Mouse (Mus musculus) embryonic facial prominence, embryonic 15.5 days (tissue): ENCODE results near the gene Mef2c. TPM values are rescaled to one million over a fixed set of nuclear protein-coding genes. Genes with fewer than 3 reads are reported as not detected.
A peak's percentile ranks its signal among the peaks of the same experiment; 100 is the strongest.

Source experiments
- ATAC-seq: fragments of 200-750 bp; cut with Nextera tagmentation; 2 replicates; pipeline ENCODE4 v1.8.0; 2017; ENCODE audit warnings: low read depth, moderate TSS enrichment; ENCODE audit not compliant: insufficient number of reproducible peaks, low FRiP score, low TSS enrichment
- H3K27ac ChIP-seq: fragments of 300-500 bp; sonication (generic); replicated peaks from 2 replicates; pipeline ENCODE4 v1.5.1; 2015; ENCODE audit warnings: mild to moderate bottlenecking, inconsistent platforms
- H3K27me3 ChIP-seq: fragments of 300-500 bp; sonication (generic); 2 replicates; pipeline ENCODE4 v1.6.1; 2015; ENCODE audit warnings: inconsistent platforms
- H3K36me3 ChIP-seq: fragments of 300-500 bp; sonication (generic); 2 replicates; pipeline ENCODE4 v1.6.1; 2015; ENCODE audit warnings: mild to moderate bottlenecking, inconsistent platforms
- H3K4me1 ChIP-seq: fragments of 300-500 bp; sonication (generic); 2 replicates; pipeline ENCODE4 v1.6.1; 2015; ENCODE audit warnings: inconsistent platforms
- H3K4me2 ChIP-seq: fragments of 300-500 bp; sonication (generic); replicated peaks from 2 replicates; pipeline ENCODE4 v1.6.1; 2015; ENCODE audit warnings: mild to moderate bottlenecking, inconsistent platforms
- H3K4me3 ChIP-seq: fragments of 300-500 bp; sonication (generic); replicated peaks from 2 replicates; pipeline ENCODE4 v1.5.1; 2015; ENCODE audit warnings: mild to moderate bottlenecking, inconsistent platforms
- H3K9ac ChIP-seq: fragments of 300-500 bp; sonication (generic); 2 replicates; pipeline ENCODE4 v1.6.1; 2015; ENCODE audit warnings: inconsistent platforms
- H3K9me3 ChIP-seq: fragments of 300-500 bp; sonication (generic); replicated peaks from 2 replicates; pipeline ENCODE4 v1.6.1; 2016; ENCODE audit warnings: inconsistent platforms
- WGBS: fragments of 180-500 bp; shearing (Covaris S2); methylation state at CpG from one replicate; pipeline ENCODE4 v1.1.7; 2015; 5-methylcytosine and 5-hydroxymethylcytosine counted together
- polyA plus RNA-seq: library from polyadenylated mRNA; unstranded; fragments of >200 nt; fragmentation: Nextera tagmentation; extraction: Ambion mirVana; gene quantifications from 2 replicates; pipeline ENCODE4 v1.2.1, GENCODE M21; 2015

Mef2c gene
- polyA plus RNA-seq, 1 experiment from 2014 or later, result 166 TPM

DNA sequence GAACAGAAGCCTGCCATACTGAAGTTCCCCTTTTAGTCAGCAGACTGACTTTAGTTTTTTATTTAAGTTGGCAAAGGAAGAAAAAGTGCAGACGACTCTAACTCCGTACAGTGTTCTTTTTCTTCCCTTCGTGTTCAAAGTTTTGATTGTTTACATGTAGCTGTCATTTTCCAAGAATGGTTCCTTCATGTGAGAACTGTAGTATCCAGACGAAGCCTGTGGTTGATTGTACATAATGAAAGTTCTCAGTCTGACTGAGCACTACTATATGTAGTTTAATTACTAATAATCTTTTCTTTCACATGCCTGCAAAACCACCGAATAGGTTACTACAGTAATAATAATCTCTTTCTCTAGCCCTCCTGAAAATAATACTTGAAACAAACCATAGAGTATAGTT, 68.6 kb downstream of the Mef2c start:
- ATAC-seq, result no peak
- Histone ChIP-seq H3K4me1 (peaks cover 18% of the 10 kb centered on the region), H3K4me3 (no peak overlapping the region), H3K36me3 (no peaks in the 10 kb centered on the region), H3K4me2 (peak overlapping the region; percentile 22; the same call in 1 of the 2 replicates), H3K9me3 (no peaks in the 10 kb centered on the region), H3K27me3 (no peaks in the 10 kb centered on the region), H3K27ac (peak overlapping the region; percentile 28; the same call in 1 of the 2 replicates), H3K9ac (no peak overlapping the region)
- WGBS, result 26% methylated on average over 5 of the region's 5 CpGs

GRCm38 (mm10) chr13:83573327-83573726, 69.5 kb downstream of the Mef2c start:
- no peak for ATAC-seq
- Histone ChIP-seq H3K9ac (no peak overlapping the region), H3K9me3 (no peaks in the 10 kb centered on the region), H3K27ac (no peak overlapping the region), H3K4me2 (no peak overlapping the region), H3K4me1 (peaks cover 18% of the 10 kb centered on the region), H3K4me3 (no peak overlapping the region), H3K27me3 (no peaks in the 10 kb centered on the region), H3K36me3 (no peaks in the 10 kb centered on the region)
- 63% methylated on average over 4 of the region's 4 CpGs for WGBS

DNA sequence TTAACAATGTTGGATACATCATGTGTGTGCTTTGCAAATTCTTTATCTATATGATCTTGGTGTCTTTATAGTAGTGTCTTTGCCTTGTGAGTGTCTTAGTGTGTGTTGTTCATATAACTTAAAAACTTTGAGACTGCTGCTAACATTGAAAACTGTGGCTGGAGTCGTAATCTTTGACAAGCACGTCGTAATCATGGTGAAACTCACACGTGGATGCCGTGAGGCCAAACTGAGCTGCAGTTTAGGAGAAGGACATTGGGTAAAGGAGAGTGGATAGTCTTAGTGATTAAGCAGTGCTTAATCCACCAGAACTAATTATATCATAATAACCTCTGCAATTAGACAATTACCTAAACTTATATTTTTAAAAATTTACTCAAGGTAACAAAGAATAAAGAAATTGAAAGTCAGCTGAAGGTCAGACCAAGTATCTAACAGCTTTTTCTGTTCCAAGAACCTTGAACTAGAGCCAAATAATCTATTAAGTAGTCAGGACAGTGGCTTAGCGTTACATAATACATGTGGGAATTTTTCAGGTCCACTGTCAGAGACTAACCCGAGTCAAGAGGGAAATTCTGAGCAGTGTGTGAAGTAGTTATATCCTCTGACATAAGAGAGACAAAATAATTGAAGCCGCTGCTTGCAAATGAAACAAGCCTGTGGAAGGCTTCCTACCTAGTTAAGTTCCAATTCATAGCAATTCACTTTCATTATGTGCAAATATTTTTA, 70.2 kb downstream of the Mef2c start:
- Histone ChIP-seq H3K4me1 (peaks cover 18% of the 10 kb centered on the region), H3K27me3 (no peaks in the 10 kb centered on the region), H3K4me2 (no peak overlapping the region), H3K4me3 (no peak overlapping the region), H3K36me3 (no peaks in the 10 kb centered on the region), H3K9me3 (no peaks in the 10 kb centered on the region), H3K27ac (no peak overlapping the region), H3K9ac (no peak overlapping the region)
- no peak for ATAC-seq
- 51% methylated on average over 8 of the region's 8 CpGs for WGBS

DNA sequence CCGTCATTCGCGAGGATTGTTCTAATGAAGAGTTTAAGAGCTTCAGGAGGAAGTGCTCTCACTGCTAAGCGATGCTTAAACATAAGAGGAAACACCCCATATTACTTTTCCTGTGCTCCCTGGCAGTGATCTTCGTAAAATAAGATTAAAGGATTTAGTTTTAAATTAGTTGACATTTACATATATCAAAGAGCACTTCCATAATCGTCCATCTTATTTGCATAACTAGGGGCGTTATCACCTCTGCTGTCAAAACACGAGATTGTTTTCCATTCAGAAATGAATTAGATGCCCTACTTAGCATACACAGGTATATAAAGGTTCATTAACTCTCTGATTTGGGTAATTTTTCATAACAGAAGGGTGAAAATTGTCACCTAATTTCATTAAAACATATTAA, 71.0 kb downstream of the Mef2c start:
- H3K27me3 ChIP-seq, result no peaks in the 10 kb centered on the region
- no peak overlapping the region for H3K27ac ChIP-seq
- no peaks in the 10 kb centered on the region for H3K9me3 ChIP-seq
- peaks cover 18% of the 10 kb centered on the region for H3K4me1 ChIP-seq
- no peak for ATAC-seq
- WGBS, result 75% methylated on average over 8 of the region's 8 CpGs
- no peak overlapping the region for H3K4me2 ChIP-seq
- no peaks in the 10 kb centered on the region for H3K36me3 ChIP-seq
- no peak overlapping the region for H3K9ac ChIP-seq
- H3K4me3 ChIP-seq, result no peak overlapping the region

- Histone ChIP-seq H3K27ac (no peak overlapping the region), H3K36me3 (no peaks in the 10 kb centered on the region), H3K9ac (no peak overlapping the region), H3K4me3 (no peak overlapping the region), H3K4me2 (no peak overlapping the region), H3K27me3 (no peaks in the 10 kb centered on the region), H3K9me3 (no peaks in the 10 kb centered on the region), H3K4me1 (0 out of 2 replicates have a peak, but pooled peaks cover 6% of the 10 kb centered on the region)
- ATAC-seq, result no peak
- 87% methylated on average over 3 of the region's 3 CpGs for WGBS
Measured at GRCm38 (mm10) chr13:83579410-83579809, 75.6 kb downstream of the Mef2c start.

- no peak overlapping the region for H3K4me2 ChIP-seq
- no peaks in the 10 kb centered on the region for H3K9me3 ChIP-seq
- WGBS, result 81% methylated on average over 5 of the region's 5 CpGs
- no peaks in the 10 kb centered on the region for H3K27me3 ChIP-seq
- ATAC-seq, result no peak
- H3K27ac ChIP-seq, result no peak overlapping the region
- H3K9ac ChIP-seq, result no peak overlapping the region
- H3K4me3 ChIP-seq, result no peak overlapping the region
- 0 out of 2 replicates have a peak, but pooled peaks cover under 1% of the 10 kb centered on the region for H3K4me1 ChIP-seq
- H3K36me3 ChIP-seq, result no peaks in the 10 kb centered on the region
Measured at GRCm38 (mm10) chr13:83580856-83581255, 77.0 kb downstream of the Mef2c start.

GRCm38 (mm10) chr13:83582564-83582963, 78.7 kb downstream of the Mef2c start:
- H3K4me1 ChIP-seq, result no peaks in the 10 kb centered on the region
- H3K27me3 ChIP-seq, result no peaks in the 10 kb centered on the region
- ATAC-seq, result no peak
- H3K4me2 ChIP-seq, result no peak overlapping the region
- WGBS, result 85% methylated on average over 1 of the region's 1 CpGs
- H3K36me3 ChIP-seq, result no peaks in the 10 kb centered on the region
- no peak overlapping the region for H3K27ac ChIP-seq
- H3K9ac ChIP-seq, result no peak overlapping the region
- H3K4me3 ChIP-seq, result no peak overlapping the region
- no peaks in the 10 kb centered on the region for H3K9me3 ChIP-seq

- no peaks in the 10 kb centered on the region for H3K27me3 ChIP-seq
- H3K9me3 ChIP-seq, result no peaks in the 10 kb centered on the region
- no peak overlapping the region for H3K4me3 ChIP-seq
- no peak for ATAC-seq
- no peak overlapping the region for H3K9ac ChIP-seq
- no peak overlapping the region for H3K4me2 ChIP-seq
- no peaks in the 10 kb centered on the region for H3K36me3 ChIP-seq
- H3K27ac ChIP-seq, result 0 out of 2 replicates have a peak overlapping the region, but pooled peaks have one; percentile 22
- no peaks in the 10 kb centered on the region for H3K4me1 ChIP-seq
- WGBS, result 74% methylated on average over 4 of the region's 4 CpGs
Measured at GRCm38 (mm10) chr13:83583881-83584280, 80.0 kb downstream of the Mef2c start.

GRCm38 (mm10) chr13:83585359-83585758, 81.5 kb downstream of the Mef2c start:
- no peak for ATAC-seq
- H3K4me3 ChIP-seq, result no peak overlapping the region
- H3K4me1 ChIP-seq, result no peaks in the 10 kb centered on the region
- no peaks in the 10 kb centered on the region for H3K9me3 ChIP-seq
- H3K4me2 ChIP-seq, result no peak overlapping the region
- no peaks in the 10 kb centered on the region for H3K27me3 ChIP-seq
- 70% methylated on average over 5 of the region's 5 CpGs for WGBS
- H3K9ac ChIP-seq, result no peak overlapping the region
- no peaks in the 10 kb centered on the region for H3K36me3 ChIP-seq
- no peak overlapping the region for H3K27ac ChIP-seq

DNA sequence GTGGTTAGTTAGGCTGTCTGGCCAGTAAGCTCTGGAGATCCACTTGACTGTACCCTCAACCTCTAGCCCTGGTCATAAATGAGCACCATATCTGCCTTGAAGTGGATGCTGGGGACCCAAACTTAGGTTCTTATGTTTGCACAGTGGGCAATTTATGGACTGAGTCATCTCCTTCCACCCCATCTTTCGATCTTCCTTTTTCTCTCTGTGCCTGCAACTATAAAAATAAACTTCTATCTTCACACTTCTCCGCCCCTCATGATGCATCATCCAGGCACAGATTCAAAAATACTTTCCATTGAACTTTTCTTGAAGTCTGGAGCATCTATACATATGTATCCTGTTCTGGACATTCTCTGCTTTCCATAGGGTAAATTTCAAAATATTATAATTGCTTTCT, 84.4 kb downstream of the Mef2c start:
- no peak for ATAC-seq
- H3K4me2 ChIP-seq, result no peak overlapping the region
- 83% methylated on average over 2 of the region's 2 CpGs for WGBS
- H3K36me3 ChIP-seq, result no peaks in the 10 kb centered on the region
- H3K27ac ChIP-seq, result no peak overlapping the region
- no peaks in the 10 kb centered on the region for H3K27me3 ChIP-seq
- no peak overlapping the region for H3K9ac ChIP-seq
- no peaks in the 10 kb centered on the region for H3K9me3 ChIP-seq
- H3K4me1 ChIP-seq, result no peaks in the 10 kb centered on the region
- no peak overlapping the region for H3K4me3 ChIP-seq

DNA sequence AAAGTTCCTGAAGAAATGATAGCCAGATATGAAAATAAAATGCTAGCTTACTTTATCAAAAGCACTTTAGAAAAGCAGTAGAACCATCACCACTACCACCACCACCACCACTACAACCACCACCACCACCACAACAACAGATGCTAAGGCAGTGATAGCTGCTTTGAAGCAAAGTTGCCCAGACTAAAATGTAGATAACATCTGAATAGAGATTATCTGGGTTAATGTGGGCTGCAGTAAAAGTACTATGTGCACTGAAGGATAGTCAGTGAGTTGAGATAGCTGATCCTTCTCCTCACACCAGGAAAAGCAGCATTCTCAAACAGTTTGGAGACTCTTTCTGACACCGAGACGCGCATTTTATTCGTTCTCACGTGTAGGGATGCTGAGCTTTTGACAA, 87.1 kb downstream of the Mef2c start:
- WGBS, result 90% methylated on average over 5 of the region's 5 CpGs
- ATAC-seq, result no peak
- Histone ChIP-seq H3K27me3 (no peaks in the 10 kb centered on the region), H3K9ac (no peak overlapping the region), H3K4me2 (no peak overlapping the region), H3K4me1 (no peaks in the 10 kb centered on the region), H3K9me3 (no peaks in the 10 kb centered on the region), H3K4me3 (no peak overlapping the region), H3K36me3 (no peaks in the 10 kb centered on the region), H3K27ac (no peak overlapping the region)

DNA sequence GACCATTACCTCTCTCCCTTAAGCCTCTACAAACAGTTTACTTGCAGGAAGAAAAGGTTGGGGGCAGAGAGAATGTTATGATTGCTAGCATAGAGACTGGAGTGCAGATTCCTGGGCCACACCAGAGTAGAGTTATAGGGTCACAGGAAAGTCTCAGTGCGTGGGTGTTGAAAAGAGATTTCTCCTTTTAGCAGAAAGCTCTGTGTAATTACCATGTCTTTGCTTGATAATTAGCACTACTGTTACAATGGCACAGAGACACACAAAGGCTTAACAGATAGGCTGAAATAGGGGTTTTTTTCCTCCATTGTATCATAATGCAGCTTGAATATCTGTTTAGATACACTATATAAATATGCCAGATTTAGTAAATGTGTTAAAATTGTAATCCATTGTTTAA, 91.6 kb downstream of the Mef2c start:
- ATAC-seq, result no peak
- Histone ChIP-seq H3K9ac (no peak overlapping the region), H3K4me3 (no peak overlapping the region), H3K4me2 (no peak overlapping the region), H3K9me3 (no peaks in the 10 kb centered on the region), H3K27ac (no peak overlapping the region), H3K36me3 (no peaks in the 10 kb centered on the region), H3K27me3 (no peaks in the 10 kb centered on the region), H3K4me1 (no peaks in the 10 kb centered on the region)
- 60% methylated on average over 1 of the region's 1 CpGs for WGBS
